Mouse (Mus musculus): ENCODE results near the gene Mamstr. TPM values are rescaled to one million over a fixed set of nuclear protein-coding genes. Genes with fewer than 3 reads are reported as not detected.
A peak's percentile ranks its signal among the peaks of the same experiment; 100 is the strongest.
"Not testable (repeated sequence)": the region's sequence is repeated elsewhere in the genome, so short reads cannot be mapped to it uniquely, and the experiment has no call there.

Gene Mamstr
- polyA plus RNA-seq, 1 experiment from 2014 or later = 2.8 TPM

DNA sequence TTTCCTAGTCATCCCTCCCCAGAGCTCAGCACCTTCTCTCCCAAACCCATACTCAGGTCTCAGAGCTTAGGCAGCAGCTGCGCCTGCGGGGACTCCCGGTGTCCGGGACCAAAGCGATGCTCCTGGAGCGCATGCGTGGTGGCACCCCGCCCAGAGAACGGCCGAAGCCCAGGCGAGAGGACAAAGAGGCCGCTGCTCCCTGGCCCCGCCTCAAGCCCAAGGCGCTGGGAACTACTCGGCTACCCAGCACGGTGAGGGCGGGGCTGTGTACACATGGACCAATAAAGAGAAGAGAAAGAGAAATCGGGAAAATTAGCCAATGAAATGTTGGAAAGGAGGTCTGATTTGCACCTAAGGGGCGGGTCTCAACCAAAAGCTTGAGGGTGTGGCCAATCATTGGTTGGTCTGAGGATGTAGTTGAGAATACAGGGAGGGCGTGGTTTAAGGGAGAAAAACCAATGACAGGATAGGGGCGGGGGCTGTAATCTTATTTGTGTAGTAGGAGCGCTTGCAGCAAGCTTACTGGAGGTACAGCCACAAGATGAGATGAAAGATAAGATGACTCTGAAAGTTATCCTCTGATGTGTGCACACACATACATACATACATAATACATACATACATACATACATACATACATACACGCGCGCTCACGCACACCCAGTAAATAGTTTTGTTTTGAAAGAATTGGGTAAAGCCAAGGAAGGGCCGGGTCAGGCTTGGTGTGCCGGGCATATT, 3.8 kb downstream of the Mamstr start:
- H3K27ac ChIP-seq (ENCODE audit: low read length) = peak overlapping the region; percentile 90
- H3K9me3 ChIP-seq (ENCODE audit: control insufficient read depth, low read length) = no peaks in the 10 kb centered on the region
- no peaks in the 10 kb centered on the region for H3K27me3 ChIP-seq (replicated peaks; ENCODE audit: control insufficient read depth, insufficient read depth, low read length)
- peaks cover 25% of the 10 kb centered on the region for H3K4me1 ChIP-seq (replicated peaks; ENCODE audit: control insufficient read depth, insufficient read depth, low read length)
- WGBS = 2% methylated on average over 28 of the region's 28 CpGs
- peak; percentile 92 for ATAC-seq
- peak overlapping the region; percentile 73 for H3K4me2 ChIP-seq (ENCODE audit: low read length)
- peak overlapping the region; percentile 72 for H3K9ac ChIP-seq (replicated peaks; ENCODE audit: low read depth, low read length)
- peak overlapping the region; percentile 54 for H3K4me3 ChIP-seq (replicated peaks; ENCODE audit: low read length)
- no peaks in the 10 kb centered on the region for H3K36me3 ChIP-seq (ENCODE audit: control insufficient read depth, insufficient read depth)

DNA sequence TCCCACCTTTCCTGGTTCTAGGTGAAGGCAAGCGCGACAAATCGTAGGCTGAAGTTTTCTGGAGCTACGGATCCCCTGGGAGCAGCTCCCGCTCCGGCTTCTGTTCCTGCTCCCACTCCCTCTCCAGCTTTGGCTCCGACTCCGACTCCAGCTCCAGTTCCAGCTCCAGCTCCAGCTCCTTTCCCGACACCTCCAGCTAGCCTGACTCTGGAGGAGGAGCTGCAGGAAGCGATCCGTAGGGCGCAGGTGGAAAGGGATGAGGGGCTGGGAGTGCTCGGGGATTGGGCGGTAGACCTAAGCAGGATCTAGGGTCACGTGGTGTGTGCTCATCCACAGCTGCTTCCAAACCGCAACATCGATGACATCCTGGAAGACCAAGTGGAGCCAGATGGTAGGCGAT, 4.4 kb downstream of the Mamstr start:
- H3K27ac ChIP-seq (ENCODE audit: low read length) = peak overlapping the region; percentile 64
- ATAC-seq = peak; percentile 17
- no peaks in the 10 kb centered on the region for H3K9me3 ChIP-seq (ENCODE audit: control insufficient read depth, low read length)
- peak overlapping the region; percentile 38 for H3K9ac ChIP-seq (replicated peaks; ENCODE audit: low read depth, low read length)
- H3K27me3 ChIP-seq (replicated peaks; ENCODE audit: control insufficient read depth, insufficient read depth, low read length) = no peaks in the 10 kb centered on the region
- peak overlapping the region; percentile 34 for H3K4me3 ChIP-seq (replicated peaks; ENCODE audit: low read length)
- no peaks in the 10 kb centered on the region for H3K36me3 ChIP-seq (ENCODE audit: control insufficient read depth, insufficient read depth)
- 3% methylated on average over 18 of the region's 18 CpGs for WGBS
- H3K4me1 ChIP-seq (replicated peaks; ENCODE audit: control insufficient read depth, insufficient read depth, low read length) = peaks cover 25% of the 10 kb centered on the region
- H3K4me2 ChIP-seq (ENCODE audit: low read length) = peak overlapping the region; percentile 57

DNA sequence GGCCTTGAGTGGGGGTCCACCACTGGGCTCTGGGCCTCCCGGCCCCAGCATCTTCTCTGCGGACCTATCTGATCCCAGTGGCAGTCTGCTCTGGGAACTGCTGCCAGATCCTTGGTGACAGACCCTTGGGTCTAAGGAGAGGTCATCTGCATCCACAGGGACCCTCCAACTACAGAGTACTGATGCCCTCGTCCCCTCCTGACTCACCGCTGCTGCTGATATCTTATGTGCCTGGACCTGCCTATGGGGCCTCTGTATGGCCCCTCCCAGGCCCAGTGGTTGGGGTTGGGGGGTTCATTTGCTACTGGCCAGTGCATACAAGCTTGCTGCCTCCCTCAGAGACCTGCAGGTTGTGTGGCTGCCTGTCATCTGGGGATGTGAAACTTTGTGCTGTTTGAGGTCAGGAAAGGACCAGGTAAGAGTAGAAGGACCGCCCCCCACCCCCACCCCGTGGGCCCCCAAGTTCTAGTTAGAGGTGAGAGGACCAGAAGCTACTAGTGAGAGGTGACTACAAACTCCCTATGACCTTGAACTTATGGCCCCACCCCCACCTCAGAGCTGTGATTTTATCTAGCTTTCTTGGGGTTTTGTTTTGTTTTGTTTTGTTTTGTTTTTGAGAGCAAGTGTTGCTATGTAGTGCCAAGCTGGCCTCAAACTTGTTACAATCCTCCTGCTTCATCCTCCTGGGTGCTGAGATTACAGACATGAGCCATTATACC, 5.3 kb downstream of the Mamstr start:
- peak overlapping the region; percentile 57; the same call in 1 of the 2 replicates for H3K4me2 ChIP-seq (ENCODE audit: low read length)
- H3K36me3 ChIP-seq (ENCODE audit: control insufficient read depth, insufficient read depth) = no peaks in the 10 kb centered on the region
- 72% methylated on average over 6 of the region's 6 CpGs for WGBS
- H3K9me3 ChIP-seq (ENCODE audit: control insufficient read depth, low read length) = no peaks in the 10 kb centered on the region
- no peak overlapping the region for H3K27ac ChIP-seq (ENCODE audit: low read length)
- no peak for ATAC-seq
- H3K4me3 ChIP-seq (replicated peaks; ENCODE audit: low read length) = no peak overlapping the region
- H3K4me1 ChIP-seq (replicated peaks; ENCODE audit: control insufficient read depth, insufficient read depth, low read length) = peaks cover 25% of the 10 kb centered on the region
- H3K27me3 ChIP-seq (replicated peaks; ENCODE audit: control insufficient read depth, insufficient read depth, low read length) = no peaks in the 10 kb centered on the region
- no peak overlapping the region for H3K9ac ChIP-seq (replicated peaks; ENCODE audit: low read depth, low read length)

DNA sequence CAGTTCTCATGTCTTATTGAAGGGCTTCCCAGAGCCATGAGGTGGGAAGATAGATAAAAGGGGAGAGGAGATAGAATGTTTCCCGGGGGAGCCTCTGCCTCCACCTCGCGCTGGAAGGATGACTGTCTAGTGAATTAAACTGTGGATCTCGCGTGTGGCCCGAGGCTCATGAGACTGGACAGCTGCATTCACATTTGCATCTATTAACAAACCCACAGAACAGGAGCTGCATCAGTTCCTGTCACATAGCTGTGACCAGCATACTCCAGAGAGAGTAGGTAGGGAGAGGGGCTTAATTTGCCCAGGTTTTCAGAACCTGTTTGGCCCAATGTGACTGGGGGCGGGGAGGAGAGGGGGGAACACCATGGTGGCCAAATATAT, 5.8 kb downstream of the Mamstr start:
- no peak overlapping the region for H3K27ac ChIP-seq (ENCODE audit: low read length)
- no peak overlapping the region for H3K4me2 ChIP-seq (ENCODE audit: low read length)
- 87% methylated on average over 7 of the region's 7 CpGs for WGBS
- H3K9ac ChIP-seq (replicated peaks; ENCODE audit: low read depth, low read length) = no peak overlapping the region
- no peaks in the 10 kb centered on the region for H3K9me3 ChIP-seq (ENCODE audit: control insufficient read depth, low read length)
- peaks cover 25% of the 10 kb centered on the region for H3K4me1 ChIP-seq (replicated peaks; ENCODE audit: control insufficient read depth, insufficient read depth, low read length)
- no peak for ATAC-seq
- H3K4me3 ChIP-seq (replicated peaks; ENCODE audit: low read length) = no peak overlapping the region
- H3K27me3 ChIP-seq (replicated peaks; ENCODE audit: control insufficient read depth, insufficient read depth, low read length) = no peaks in the 10 kb centered on the region
- no peaks in the 10 kb centered on the region for H3K36me3 ChIP-seq (ENCODE audit: control insufficient read depth, insufficient read depth)

DNA sequence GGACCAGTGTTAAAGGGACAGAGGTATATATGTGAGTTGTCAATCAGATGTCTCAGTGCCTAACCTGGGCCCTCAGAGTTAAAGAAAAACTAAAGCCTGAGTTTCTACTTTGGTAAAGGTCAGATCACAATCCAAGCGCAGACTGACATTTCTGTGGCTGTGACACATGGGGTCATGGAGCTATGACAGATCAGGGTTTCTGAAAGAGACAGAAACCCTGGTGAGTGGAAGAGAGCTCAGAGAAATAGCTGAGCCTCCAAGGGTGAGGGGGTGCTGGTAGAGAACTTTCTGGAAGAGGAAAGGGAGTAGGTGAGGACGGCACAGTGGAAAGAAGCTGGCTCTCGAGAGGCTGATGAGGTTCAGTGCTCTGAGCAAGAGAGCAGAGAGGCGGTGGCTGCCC, 6.9 kb downstream of the Mamstr start:
- Histone ChIP-seq H3K9me3 (ENCODE audit: control insufficient read depth, low read length) (no peaks in the 10 kb centered on the region), H3K27me3 (replicated peaks; ENCODE audit: control insufficient read depth, insufficient read depth, low read length) (no peaks in the 10 kb centered on the region), H3K4me3 (replicated peaks; ENCODE audit: low read length) (no peak overlapping the region), H3K4me2 (ENCODE audit: low read length) (no peak overlapping the region), H3K36me3 (ENCODE audit: control insufficient read depth, insufficient read depth) (no peaks in the 10 kb centered on the region), H3K9ac (replicated peaks; ENCODE audit: low read depth, low read length) (no peak overlapping the region), H3K27ac (ENCODE audit: low read length) (no peak overlapping the region), H3K4me1 (replicated peaks; ENCODE audit: control insufficient read depth, insufficient read depth, low read length) (peaks cover 22% of the 10 kb centered on the region)
- ATAC-seq = no peak
- 80% methylated on average over 4 of the region's 4 CpGs for WGBS

DNA sequence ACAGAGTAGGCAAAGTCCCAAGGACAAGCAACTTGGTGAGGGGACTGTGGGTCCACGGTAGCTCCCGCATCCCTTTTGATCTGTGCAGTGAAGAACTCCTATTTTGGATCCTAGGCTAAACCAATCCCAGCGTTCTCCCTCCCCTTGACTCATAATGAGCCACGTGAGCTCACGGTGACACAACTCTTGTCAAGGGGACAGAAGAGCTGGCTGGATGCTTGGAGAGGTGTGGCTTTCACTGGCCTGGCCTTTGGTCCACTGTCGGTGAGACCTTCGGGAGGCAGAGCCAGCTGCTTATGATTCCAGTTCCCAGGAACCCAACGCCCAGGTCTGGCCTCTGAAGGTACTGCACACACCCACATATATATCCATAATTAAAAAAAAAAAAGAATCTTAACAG, 9.6 kb downstream of the Mamstr start:
- Histone ChIP-seq H3K9me3 (ENCODE audit: control insufficient read depth, low read length) (no peaks in the 10 kb centered on the region), H3K27me3 (replicated peaks; ENCODE audit: control insufficient read depth, insufficient read depth, low read length) (no peaks in the 10 kb centered on the region), H3K4me2 (ENCODE audit: low read length) (no peak overlapping the region), H3K9ac (replicated peaks; ENCODE audit: low read depth, low read length) (no peak overlapping the region), H3K4me3 (replicated peaks; ENCODE audit: low read length) (no peak overlapping the region), H3K4me1 (replicated peaks; ENCODE audit: control insufficient read depth, insufficient read depth, low read length) (peaks cover 4% of the 10 kb centered on the region), H3K27ac (ENCODE audit: low read length) (no peak overlapping the region), H3K36me3 (ENCODE audit: control insufficient read depth, insufficient read depth) (no peaks in the 10 kb centered on the region)
- ATAC-seq = no peak
- 90% methylated on average over 8 of the region's 8 CpGs for WGBS

DNA sequence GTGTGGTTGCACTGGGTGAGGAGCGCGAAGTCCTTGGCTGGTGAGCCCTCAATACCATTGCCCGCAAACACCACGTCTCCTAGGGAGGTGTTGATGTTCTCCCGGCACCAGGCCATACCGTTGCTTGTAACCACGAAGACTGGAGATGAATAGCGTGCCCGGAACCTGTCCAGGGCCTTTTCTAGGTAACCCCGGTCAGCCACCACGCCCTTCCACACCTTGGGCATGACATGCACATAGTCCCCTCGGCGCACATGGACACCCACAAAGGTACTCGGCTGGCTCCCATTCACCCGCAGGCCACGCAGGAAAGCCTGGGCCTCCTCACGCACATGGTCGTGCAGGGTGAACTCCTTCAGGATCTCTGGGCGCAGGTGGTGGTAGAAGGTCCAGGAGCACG, 10.7 kb downstream of the Mamstr start:
- not testable (repeated sequence) for H3K27ac ChIP-seq (ENCODE audit: low read length); H3K36me3 ChIP-seq (ENCODE audit: control insufficient read depth, insufficient read depth); H3K9me3 ChIP-seq (ENCODE audit: control insufficient read depth, low read length); H3K9ac ChIP-seq (replicated peaks; ENCODE audit: low read depth, low read length); H3K27me3 ChIP-seq (replicated peaks; ENCODE audit: control insufficient read depth, insufficient read depth, low read length); H3K4me2 ChIP-seq (ENCODE audit: low read length); H3K4me3 ChIP-seq (replicated peaks; ENCODE audit: low read length); H3K4me1 ChIP-seq (replicated peaks; ENCODE audit: control insufficient read depth, insufficient read depth, low read length); ATAC-seq
- 95% methylated on average over 19 of the region's 20 CpGs for WGBS

DNA sequence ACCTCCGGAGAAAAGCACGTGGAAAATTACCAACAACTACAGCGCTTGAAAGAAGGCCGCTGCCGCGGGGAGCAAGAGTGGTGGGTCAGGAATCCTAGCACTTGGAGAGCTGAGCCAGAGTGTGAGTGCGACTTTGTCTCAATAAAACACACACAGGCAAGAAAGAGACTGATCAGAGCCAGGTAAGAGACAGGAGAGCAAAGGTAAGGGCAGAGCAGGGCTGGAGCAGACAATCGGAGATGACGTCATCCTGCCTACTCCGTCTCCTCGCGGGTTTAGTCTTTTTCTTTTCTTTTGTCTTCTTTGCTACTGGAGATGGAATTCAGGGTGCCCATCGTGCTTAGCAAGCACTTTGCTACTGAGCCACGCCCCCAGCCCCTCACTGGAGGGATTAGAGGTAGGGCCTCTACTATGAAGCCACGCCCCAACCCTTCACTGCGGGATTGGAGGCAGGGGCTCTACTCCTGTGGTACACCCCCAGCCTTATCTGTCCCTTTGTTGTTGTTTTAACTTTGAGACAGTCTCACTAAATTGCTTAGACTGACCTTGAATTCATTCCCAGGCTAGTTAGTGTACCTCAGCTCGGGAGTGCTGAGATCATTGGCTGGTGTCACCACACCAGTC, 14.8 kb downstream of the Mamstr start:
- 26% methylated on average over 17 of the region's 17 CpGs for WGBS
- peak overlapping the region; percentile 26 for H3K4me2 ChIP-seq (ENCODE audit: low read length)
- no peak overlapping the region for H3K27ac ChIP-seq (ENCODE audit: low read length)
- no peaks in the 10 kb centered on the region for H3K27me3 ChIP-seq (replicated peaks; ENCODE audit: control insufficient read depth, insufficient read depth, low read length)
- peak overlapping the region; percentile 8; the same call in 1 of the 2 replicates for H3K4me3 ChIP-seq (replicated peaks; ENCODE audit: low read length)
- peak; percentile 36; the same call in 1 of the 2 replicates for ATAC-seq
- peak overlapping the region; percentile 39; the same call in 1 of the 2 replicates for H3K9ac ChIP-seq (replicated peaks; ENCODE audit: low read depth, low read length)
- H3K9me3 ChIP-seq (ENCODE audit: control insufficient read depth, low read length) = no peaks in the 10 kb centered on the region
- H3K4me1 ChIP-seq (replicated peaks; ENCODE audit: control insufficient read depth, insufficient read depth, low read length) = no peaks in the 10 kb centered on the region
- no peaks in the 10 kb centered on the region for H3K36me3 ChIP-seq (ENCODE audit: control insufficient read depth, insufficient read depth)

DNA sequence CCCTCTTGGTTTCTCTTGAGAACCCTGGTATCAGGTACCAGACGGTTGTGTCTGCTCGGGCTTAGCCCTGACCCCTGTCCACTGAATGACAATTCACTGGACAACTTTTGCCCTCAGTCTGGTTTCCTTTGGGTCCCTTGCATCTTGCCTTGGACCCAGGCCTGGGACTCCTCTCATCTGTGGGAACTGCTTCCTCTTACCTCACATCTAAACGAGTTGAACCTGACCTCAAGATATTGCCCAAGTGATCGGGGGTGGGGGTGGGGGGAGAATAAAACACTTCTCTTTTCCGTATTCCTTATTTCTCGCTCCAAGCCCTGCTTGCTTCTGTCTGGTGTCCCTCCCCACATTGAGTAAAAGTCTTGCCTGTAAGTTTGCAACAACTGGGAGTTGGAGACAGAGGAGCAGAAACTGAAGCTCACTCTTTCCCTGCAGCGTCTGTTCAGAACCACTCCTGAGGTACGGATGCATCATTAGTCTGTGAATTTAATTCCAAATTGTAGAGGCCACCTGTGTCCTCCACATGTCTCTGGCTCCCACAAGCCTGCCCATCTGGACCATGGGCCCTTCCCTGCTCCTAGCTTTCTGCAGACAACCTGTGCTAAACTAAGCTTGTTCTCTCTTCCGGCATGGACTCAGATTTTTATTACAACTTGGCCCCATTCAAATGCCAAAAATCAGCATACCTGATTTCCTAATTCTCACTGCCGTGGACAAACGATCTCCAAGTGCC, 21.1 kb downstream of the Mamstr start:
- H3K4me2 ChIP-seq (ENCODE audit: low read length) = no peak overlapping the region
- H3K27me3 ChIP-seq (replicated peaks; ENCODE audit: control insufficient read depth, insufficient read depth, low read length) = no peaks in the 10 kb centered on the region
- H3K9me3 ChIP-seq (ENCODE audit: control insufficient read depth, low read length) = no peaks in the 10 kb centered on the region
- H3K27ac ChIP-seq (ENCODE audit: low read length) = no peak overlapping the region
- no peak for ATAC-seq
- H3K36me3 ChIP-seq (ENCODE audit: control insufficient read depth, insufficient read depth) = no peaks in the 10 kb centered on the region
- H3K9ac ChIP-seq (replicated peaks; ENCODE audit: low read depth, low read length) = no peak overlapping the region
- no peak overlapping the region for H3K4me3 ChIP-seq (replicated peaks; ENCODE audit: low read length)
- H3K4me1 ChIP-seq (replicated peaks; ENCODE audit: control insufficient read depth, insufficient read depth, low read length) = no peaks in the 10 kb centered on the region
- WGBS = 78% methylated on average over 11 of the region's 11 CpGs

Measured in forebrain, embryonic 16.5 days (tissue).